Mouse (Mus musculus): ENCODE results near the gene Lrp8. TPM values are rescaled to one million over a fixed set of nuclear protein-coding genes. Genes with fewer than 3 reads are reported as not detected.
A peak's percentile ranks its signal among the peaks of the same experiment; 100 is the strongest.

Gene Lrp8
- polyA plus RNA-seq, 1 experiment = 3.2 TPM

DNA sequence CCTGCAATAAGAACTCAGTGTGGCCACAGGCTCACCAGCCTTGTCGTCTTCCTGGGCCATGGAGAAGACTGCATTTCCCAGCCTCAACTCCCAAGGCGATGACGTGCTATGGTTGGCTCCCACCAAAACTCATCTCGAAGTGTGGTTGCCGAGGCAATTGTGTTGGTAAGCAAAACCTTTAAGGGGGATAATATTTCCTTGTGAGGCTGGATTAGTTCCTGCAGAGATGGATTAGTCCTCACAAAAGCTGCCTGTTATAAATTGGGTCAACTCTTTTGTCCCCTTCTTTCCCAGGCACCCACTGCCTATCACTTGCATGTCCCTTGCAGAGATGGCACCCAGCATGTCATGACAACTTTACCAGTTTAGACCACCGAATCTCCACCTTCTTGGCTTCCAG lies 13.2 kb upstream of the Lrp8 start:
- peaks cover 14% of the 10 kb centered on the region for H3K27me3 ChIP-seq (ENCODE audit: control insufficient read depth, insufficient read depth, insufficient read length)
- no peaks in the 10 kb centered on the region for H3K36me3 ChIP-seq (ENCODE audit: control insufficient read depth, insufficient read depth)
- no peaks in the 10 kb centered on the region for H3K79me2 ChIP-seq (ENCODE audit: control insufficient read depth, insufficient read depth)
- no peak overlapping the region for H3K4me3 ChIP-seq
- no peak overlapping the region for H3ac ChIP-seq (ENCODE audit: control insufficient read depth, insufficient read length)
- TF ChIP-seq TCF12 (IDR thresholded peaks at IDR 0.05; ENCODE audit: insufficient read depth, poor library complexity, severe bottlenecking) (no peak), REST (IDR thresholded peaks at IDR 0.05; ENCODE audit: insufficient read depth, insufficient read length) (no peak), MYOD1 (IDR thresholded peaks at IDR 0.05; ENCODE audit: control insufficient read depth in 1 of 3, insufficient read length in 2 of 3, low read depth in 2 of 3) (no peak), MYOG (IDR thresholded peaks at IDR 0.05; ENCODE audit: control insufficient read depth in 1 of 3, insufficient read depth in 1 of 3, insufficient read length in 2 of 3, low read depth in 2 of 3) (no peak), USF1 (IDR thresholded peaks at IDR 0.05; ENCODE audit: low read depth) (no peak), CEBPB (IDR thresholded peaks at IDR 0.05; ENCODE audit: insufficient read depth, poor library complexity, severe bottlenecking) (no peak), MAX (IDR thresholded peaks at IDR 0.05; ENCODE audit: low read depth) (no peak), POLR2A (IDR thresholded peaks at IDR 0.05; ENCODE audit: insufficient read length, low read depth) (no peak), POLR2AphosphoS2 (IDR thresholded peaks at IDR 0.05; ENCODE audit: insufficient read length, low read depth) (no peak), E2F4 (IDR thresholded peaks at IDR 0.05; ENCODE audit: insufficient read depth) (no peak), SRF (IDR thresholded peaks at IDR 0.05; ENCODE audit: control insufficient read depth, insufficient read length, low read depth) (no peak), TCF3 (IDR thresholded peaks at IDR 0.05; ENCODE audit: insufficient read length, low read depth) (no peak)
- no peak overlapping the region for H3K4me2 ChIP-seq (ENCODE audit: low read depth)

DNA sequence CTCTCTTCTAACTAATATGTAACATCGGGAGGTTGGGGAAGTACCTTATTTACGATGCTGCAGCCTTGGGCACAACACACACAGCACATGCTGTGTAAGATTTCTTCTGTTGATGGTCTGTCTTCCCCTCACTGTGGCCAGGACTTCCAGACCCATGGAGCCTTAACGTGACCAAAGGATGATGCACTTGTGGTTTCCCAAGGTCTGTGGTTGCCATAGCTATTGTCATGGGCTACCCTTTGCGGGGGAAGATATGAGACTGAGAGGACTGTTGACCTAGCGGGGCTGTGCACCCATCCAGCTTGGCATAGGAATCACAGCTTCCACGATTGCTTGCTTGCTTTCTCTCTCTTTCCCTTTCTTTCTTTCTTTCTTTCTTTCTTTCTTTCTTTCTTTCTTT lies 1.3 kb upstream of the Lrp8 start:
- no peaks in the 10 kb centered on the region for H3K79me2 ChIP-seq (ENCODE audit: control insufficient read depth, insufficient read depth)
- peaks cover 4% of the 10 kb centered on the region for H3K27me3 ChIP-seq (ENCODE audit: control insufficient read depth, insufficient read depth, insufficient read length)
- peak overlapping the region; percentile 12 for H3K4me2 ChIP-seq (ENCODE audit: low read depth)
- H3ac ChIP-seq (ENCODE audit: control insufficient read depth, insufficient read length) = no peak overlapping the region
- no peak overlapping the region for H3K4me3 ChIP-seq
- TF ChIP-seq REST (IDR thresholded peaks at IDR 0.05; ENCODE audit: insufficient read depth, insufficient read length) (no peak), MYOG (IDR thresholded peaks at IDR 0.05; ENCODE audit: control insufficient read depth in 1 of 3, insufficient read depth in 1 of 3, insufficient read length in 2 of 3, low read depth in 2 of 3) (no peak), MAX (IDR thresholded peaks at IDR 0.05; ENCODE audit: low read depth) (no peak), USF1 (IDR thresholded peaks at IDR 0.05; ENCODE audit: low read depth) (no peak), TCF12 (IDR thresholded peaks at IDR 0.05; ENCODE audit: insufficient read depth, poor library complexity, severe bottlenecking) (no peak), CEBPB (IDR thresholded peaks at IDR 0.05; ENCODE audit: insufficient read depth, poor library complexity, severe bottlenecking) (no peak), POLR2AphosphoS2 (IDR thresholded peaks at IDR 0.05; ENCODE audit: insufficient read length, low read depth) (no peak), SRF (IDR thresholded peaks at IDR 0.05; ENCODE audit: control insufficient read depth, insufficient read length, low read depth) (no peak), POLR2A (IDR thresholded peaks at IDR 0.05; ENCODE audit: insufficient read length, low read depth) (no peak), E2F4 (IDR thresholded peaks at IDR 0.05; ENCODE audit: insufficient read depth) (no peak), MYOD1 (IDR thresholded peaks at IDR 0.05; ENCODE audit: control insufficient read depth in 1 of 3, insufficient read length in 2 of 3, low read depth in 2 of 3) (no peak), TCF3 (IDR thresholded peaks at IDR 0.05; ENCODE audit: insufficient read length, low read depth) (no peak)
- H3K36me3 ChIP-seq (ENCODE audit: control insufficient read depth, insufficient read depth) = no peaks in the 10 kb centered on the region

- no peaks in the 10 kb centered on the region for H3K79me2 ChIP-seq (ENCODE audit: control insufficient read depth, insufficient read depth)
- peak overlapping the region; percentile 50 for H3K4me3 ChIP-seq
- H3K4me2 ChIP-seq (ENCODE audit: low read depth) = peak overlapping the region; percentile 67
- no peaks in the 10 kb centered on the region for H3K36me3 ChIP-seq (ENCODE audit: control insufficient read depth, insufficient read depth)
- H3K27me3 ChIP-seq (ENCODE audit: control insufficient read depth, insufficient read depth, insufficient read length) = no peaks in the 10 kb centered on the region
- TF ChIP-seq MAX (IDR thresholded peaks at IDR 0.05; ENCODE audit: low read depth) (no peak), E2F4 (IDR thresholded peaks at IDR 0.05; ENCODE audit: insufficient read depth) (no peak), MYOD1 (IDR thresholded peaks at IDR 0.05; ENCODE audit: control insufficient read depth in 1 of 3, insufficient read length in 2 of 3, low read depth in 2 of 3) (no peak), TCF3 (IDR thresholded peaks at IDR 0.05; ENCODE audit: insufficient read length, low read depth) (no peak), POLR2AphosphoS2 (IDR thresholded peaks at IDR 0.05; ENCODE audit: insufficient read length, low read depth) (no peak), TCF12 (IDR thresholded peaks at IDR 0.05; ENCODE audit: insufficient read depth, poor library complexity, severe bottlenecking) (no peak), REST (IDR thresholded peaks at IDR 0.05; ENCODE audit: insufficient read depth, insufficient read length) (no peak), SRF (IDR thresholded peaks at IDR 0.05; ENCODE audit: control insufficient read depth, insufficient read length, low read depth) (no peak), POLR2A (IDR thresholded peaks at IDR 0.05; ENCODE audit: insufficient read length, low read depth) (no peak), CEBPB (IDR thresholded peaks at IDR 0.05; ENCODE audit: insufficient read depth, poor library complexity, severe bottlenecking) (no peak), USF1 (IDR thresholded peaks at IDR 0.05; ENCODE audit: low read depth) (no peak)
- peak overlapping the region; percentile 14 for H3ac ChIP-seq (ENCODE audit: control insufficient read depth, insufficient read length)
These were observed 486 bp upstream of the Lrp8 start for GRCm38 (mm10) chr4:107801366-107802184.

- Histone ChIP-seq H3K4me3 (peak overlapping the region; percentile 50), H3K79me2 (ENCODE audit: control insufficient read depth, insufficient read depth) (no peaks in the 10 kb centered on the region), H3K36me3 (ENCODE audit: control insufficient read depth, insufficient read depth) (no peaks in the 10 kb centered on the region), H3K4me2 (ENCODE audit: low read depth) (peak overlapping the region; percentile 96), H3ac (ENCODE audit: control insufficient read depth, insufficient read length) (peak overlapping the region; percentile 14), H3K27me3 (ENCODE audit: control insufficient read depth, insufficient read depth, insufficient read length) (no peaks in the 10 kb centered on the region)
- no peak for TF ChIP-seq TCF3 (IDR thresholded peaks at IDR 0.05; ENCODE audit: insufficient read length, low read depth)
- no peak for TF ChIP-seq REST (IDR thresholded peaks at IDR 0.05; ENCODE audit: insufficient read depth, insufficient read length)
- no peak for TF ChIP-seq SRF (IDR thresholded peaks at IDR 0.05; ENCODE audit: control insufficient read depth, insufficient read length, low read depth)
- no peak for TF ChIP-seq USF1 (IDR thresholded peaks at IDR 0.05; ENCODE audit: low read depth)
- no peak for TF ChIP-seq MYOD1 (IDR thresholded peaks at IDR 0.05; ENCODE audit: control insufficient read depth in 1 of 3, insufficient read length in 2 of 3, low read depth in 2 of 3)
- TF ChIP-seq CEBPB (IDR thresholded peaks at IDR 0.05; ENCODE audit: insufficient read depth, poor library complexity, severe bottlenecking) = no peak
- no peak for TF ChIP-seq MYOG (IDR thresholded peaks at IDR 0.05; ENCODE audit: control insufficient read depth in 1 of 3, insufficient read depth in 1 of 3, insufficient read length in 2 of 3, low read depth in 2 of 3)
- no peak for TF ChIP-seq TCF12 (IDR thresholded peaks at IDR 0.05; ENCODE audit: insufficient read depth, poor library complexity, severe bottlenecking)
- TF ChIP-seq MAX (IDR thresholded peaks at IDR 0.05; ENCODE audit: low read depth) = no peak
These were observed 630 bp downstream of the Lrp8 start for GRCm38 (mm10) chr4:107802450-107803331.
